Mouse (Mus musculus): ENCODE data around the gene Pth2.

GRCm38 (mm10) chr7:45208260-45208659 is 27.5 kb downstream of the Pth2 start:
- TF ChIP-seq JUND (conservative IDR thresholded peaks at IDR 0.05; ENCODE audit: low read depth, low read length) (no peak), MAZ (IDR thresholded peaks at IDR 0.05; ENCODE audit: low read depth, low read length) (no peak), RCOR1 (conservative IDR thresholded peaks at IDR 0.05; ENCODE audit: low read depth, low read length) (no peak), UBTF (IDR thresholded peaks at IDR 0.05; ENCODE audit: low read depth, low read length) (no peak), CTCF (conservative IDR thresholded peaks at IDR 0.05 in 1 of 2, IDR thresholded peaks at IDR 0.05 in 1 of 2; ENCODE audit: low read depth in 2 of 2, low read length in 2 of 2) (0 out of 4 replicates have a peak, but pooled peaks of 1 of the 2 experiments have one; percentile 9), ELF1 (IDR thresholded peaks at IDR 0.05; ENCODE audit: low read depth, low read length) (no peak), POLR2A (IDR thresholded peaks at IDR 0.05; ENCODE audit: low read depth, low read length) (no peak), PAX5 (IDR thresholded peaks at IDR 0.05; ENCODE audit: low read length) (no peak), ZNF384 (IDR thresholded peaks at IDR 0.05; ENCODE audit: low read depth, low read length) (peak; percentile 29; the same call in 1 of the 2 replicates), ZC3H11A (IDR thresholded peaks at IDR 0.05; ENCODE audit: low read depth, low read length) (no peak), HCFC1 (IDR thresholded peaks at IDR 0.05; ENCODE audit: low read depth, low read length) (no peak), SMC3 (IDR thresholded peaks at IDR 0.05; ENCODE audit: low read depth, low read length) (no peak)
